Mouse (Mus musculus) MEL (cell line): ENCODE measurements around the gene Akr1b8.

Experiments
- CTCF ChIP-seq, 3 experiments: IDR thresholded peaks in 2 of 3; conservative IDR thresholded peaks in 1 of 3; 2 replicates each; pipeline ENCODE4 v1.5.1; 2011 to 2012; ENCODE audit warnings: low read length in 3 of 3, low read depth in 2 of 3, mild to moderate bottlenecking in 2 of 3, improper control_type of control experiment in 1 of 3, inconsistent platforms in 1 of 3, mixed read lengths in 1 of 3, moderate library complexity in 1 of 3; ENCODE audit not compliant: control insufficient read depth in 1 of 3, insufficient read depth in 1 of 3, poor library complexity in 1 of 3, severe bottlenecking in 1 of 3
- EP300 ChIP-seq, 2 experiments: IDR thresholded peaks; 2 replicates each; pipeline ENCODE4 v1.6.1; 2011; ENCODE audit warnings: improper control_type of control experiment in 2 of 2, low read length in 2 of 2, low read depth in 1 of 2, mild to moderate bottlenecking in 1 of 2
- JUND ChIP-seq: IDR thresholded peaks from 2 replicates; pipeline ENCODE4 v1.6.1; 2011; ENCODE audit warnings: low read depth, mild to moderate bottlenecking, improper control_type of control experiment, low read length
- MAFK ChIP-seq: IDR thresholded peaks from 2 replicates; pipeline ENCODE4 v1.6.1; 2011; ENCODE audit warnings: low read depth, mild to moderate bottlenecking, low read length, improper control_type of control experiment, borderline replicate concordance
- NELFE ChIP-seq: IDR thresholded peaks from 2 replicates; pipeline ENCODE4 v1.6.1; 2011; ENCODE audit warnings: low read depth, low read length, improper control_type of control experiment
- NRF1 ChIP-seq: IDR thresholded peaks from 2 replicates; pipeline ENCODE4 v1.6.1; 2014; ENCODE audit warnings: low read depth, mild to moderate bottlenecking, inconsistent platforms, low read length, improper control_type of control experiment, moderate library complexity; ENCODE audit not compliant: poor library complexity, insufficient read depth, severe bottlenecking
- POLR2A ChIP-seq, 2 experiments: IDR thresholded peaks; 2 replicates each; pipeline ENCODE4 v1.6.1; 2011 to 2012; ENCODE audit warnings: low read length in 2 of 2, mild to moderate bottlenecking in 2 of 2, control low read depth in 1 of 2, improper control_type of control experiment in 1 of 2, low read depth in 1 of 2, moderate library complexity in 1 of 2; ENCODE audit not compliant: control insufficient read depth in 1 of 2, insufficient read depth in 1 of 2, poor library complexity in 1 of 2
- POLR2AphosphoS2 ChIP-seq: IDR thresholded peaks from 2 replicates; pipeline ENCODE4 v1.6.1; 2011; ENCODE audit warnings: low read length, improper control_type of control experiment
- RCOR1 ChIP-seq: IDR thresholded peaks from 2 replicates; pipeline ENCODE4 v1.6.1; 2012; ENCODE audit warnings: low read depth, mild to moderate bottlenecking, inconsistent platforms, low read length, improper control_type of control experiment
- SMC3 ChIP-seq: IDR thresholded peaks from 2 replicates; pipeline ENCODE4 v1.6.1; 2011; ENCODE audit warnings: low read depth, low read length, improper control_type of control experiment
- TBP ChIP-seq: IDR thresholded peaks from 2 replicates; pipeline ENCODE4 v1.8.0; 2011; ENCODE audit warnings: low read depth, low read length, improper control_type of control experiment
- UBTF ChIP-seq: IDR thresholded peaks from 2 replicates; pipeline ENCODE4 v1.6.1; 2012; ENCODE audit warnings: low read depth, mild to moderate bottlenecking, inconsistent platforms, low read length, improper control_type of control experiment, moderate library complexity, borderline replicate concordance; ENCODE audit not compliant: insufficient read depth
- ZNF384 ChIP-seq: IDR thresholded peaks from 2 replicates; pipeline ENCODE4 v1.6.1; 2012; ENCODE audit warnings: low read depth, mild to moderate bottlenecking, inconsistent platforms, low read length, improper control_type of control experiment

GRCm38 (mm10) chr6:34342476-34342875 lies 11.4 kb upstream of the Akr1b8 start:
- no peak for TF ChIP-seq JUND
- TF ChIP-seq MAFK = no peak
- no peak for TF ChIP-seq CTCF (IDR thresholded peaks at IDR 0.05 in 2 of 3, conservative IDR thresholded peaks at IDR 0.05 in 1 of 3; ENCODE audit: control insufficient read depth in 1 of 3, insufficient read depth in 1 of 3, low read depth in 2 of 3, low read length in 3 of 3, poor library complexity in 1 of 3, severe bottlenecking in 1 of 3)
- no peak for TF ChIP-seq NRF1
- TF ChIP-seq NELFE = no peak
- TF ChIP-seq ZNF384 = no peak
- no peak for TF ChIP-seq EP300 (IDR thresholded peaks at IDR 0.05; ENCODE audit: low read depth in 1 of 2, low read length in 2 of 2)
- TF ChIP-seq SMC3 = no peak
- no peak for TF ChIP-seq POLR2A (IDR thresholded peaks at IDR 0.05; ENCODE audit: control insufficient read depth in 1 of 2, insufficient read depth in 1 of 2, low read depth in 1 of 2, low read length in 2 of 2, poor library complexity in 1 of 2)
- no peak for TF ChIP-seq UBTF
- TF ChIP-seq TBP = no peak
- TF ChIP-seq POLR2AphosphoS2 = no peak
- no peak for TF ChIP-seq RCOR1
